Mouse (Mus musculus): Measurements from ENCODE around the gene Cnksr1. TPM values are rescaled to one million over a fixed set of nuclear protein-coding genes. Genes with fewer than 3 reads are reported as not detected.

Gene Cnksr1
- polyA plus RNA-seq, 1 experiment: 0.29 TPM

DNA sequence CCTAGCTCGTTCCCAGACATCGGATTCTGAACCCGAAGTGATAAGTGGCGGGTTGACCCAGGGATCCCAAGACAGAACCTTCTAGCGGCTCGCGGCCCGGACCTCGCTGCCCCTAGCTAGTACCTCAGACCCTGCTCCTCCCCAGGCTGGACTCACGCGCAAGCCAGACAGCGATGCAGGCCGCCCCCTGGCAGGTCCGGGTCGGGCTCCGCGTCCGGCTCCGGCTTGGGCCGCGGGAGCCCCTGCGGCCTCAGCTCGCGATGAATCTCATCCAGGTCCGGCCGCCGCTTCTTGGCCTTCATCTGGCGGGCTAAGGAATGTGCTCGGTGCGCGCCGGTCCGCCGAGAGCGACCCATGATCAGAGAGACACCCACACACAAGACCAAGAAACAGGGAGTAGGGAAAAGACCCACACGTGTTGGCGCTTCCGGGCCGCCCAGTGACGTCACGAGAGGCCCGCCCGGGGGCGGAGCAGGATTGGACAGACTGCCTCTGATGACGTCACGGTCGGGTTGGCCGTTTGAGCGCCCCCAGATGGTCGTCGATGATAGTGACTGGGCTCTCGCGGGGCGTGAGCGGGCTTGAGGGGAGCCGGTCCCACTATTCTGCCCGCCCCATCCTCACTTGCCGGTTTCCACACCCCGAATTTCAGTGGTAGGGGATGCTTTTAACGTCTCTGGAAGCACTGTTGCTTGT lies 7.1 kb upstream of the Cnksr1 start, which contains the start of gene Zfp593:
TSS of gene Zfp593 (minus strand) at position 445 of the 696 bp plus-strand sequence.
- Histone ChIP-seq H3ac (ENCODE audit: control insufficient read depth, insufficient read length) (peak within 1 kb of the TSS; percentile 34), H3K4me3 (peak within 1 kb of the TSS; percentile 44), H3K27me3 (ENCODE audit: control insufficient read depth, insufficient read depth, insufficient read length) (peaks cover 29% of the 10 kb centered on the region), H3K36me3 (ENCODE audit: control insufficient read depth, insufficient read depth) (no peaks in the 10 kb centered on the region), H3K4me2 (ENCODE audit: low read depth) (peak within 1 kb of the TSS; percentile 93), H3K79me2 (ENCODE audit: control insufficient read depth, insufficient read depth) (no peaks in the 10 kb centered on the region)
- no peak for TF ChIP-seq TCF12 (IDR thresholded peaks at IDR 0.05; ENCODE audit: insufficient read depth, poor library complexity, severe bottlenecking)
- TF ChIP-seq USF1 (IDR thresholded peaks at IDR 0.05; ENCODE audit: low read depth): peak; percentile 11
- no peak for TF ChIP-seq TCF3 (IDR thresholded peaks at IDR 0.05; ENCODE audit: insufficient read length, low read depth)
- peak; percentile 60 for TF ChIP-seq POLR2AphosphoS2 (IDR thresholded peaks at IDR 0.05; ENCODE audit: insufficient read length, low read depth)
- TF ChIP-seq MAX (IDR thresholded peaks at IDR 0.05; ENCODE audit: low read depth): peak; percentile 77
- TF ChIP-seq POLR2A (IDR thresholded peaks at IDR 0.05; ENCODE audit: insufficient read length, low read depth): peak; percentile 64
- no peak for TF ChIP-seq CEBPB (IDR thresholded peaks at IDR 0.05; ENCODE audit: insufficient read depth, poor library complexity, severe bottlenecking)
- TF ChIP-seq REST (IDR thresholded peaks at IDR 0.05; ENCODE audit: insufficient read depth, insufficient read length): no peak
- TF ChIP-seq MYOD1 (IDR thresholded peaks at IDR 0.05; ENCODE audit: control insufficient read depth in 1 of 3, insufficient read length in 2 of 3, low read depth in 2 of 3): no peak
- no peak for TF ChIP-seq E2F4 (IDR thresholded peaks at IDR 0.05; ENCODE audit: insufficient read depth)
- no peak for TF ChIP-seq MYOG (IDR thresholded peaks at IDR 0.05; ENCODE audit: control insufficient read depth in 1 of 3, insufficient read depth in 1 of 3, insufficient read length in 2 of 3, low read depth in 2 of 3)
- TF ChIP-seq SRF (IDR thresholded peaks at IDR 0.05; ENCODE audit: control insufficient read depth, insufficient read length, low read depth): no peak

DNA sequence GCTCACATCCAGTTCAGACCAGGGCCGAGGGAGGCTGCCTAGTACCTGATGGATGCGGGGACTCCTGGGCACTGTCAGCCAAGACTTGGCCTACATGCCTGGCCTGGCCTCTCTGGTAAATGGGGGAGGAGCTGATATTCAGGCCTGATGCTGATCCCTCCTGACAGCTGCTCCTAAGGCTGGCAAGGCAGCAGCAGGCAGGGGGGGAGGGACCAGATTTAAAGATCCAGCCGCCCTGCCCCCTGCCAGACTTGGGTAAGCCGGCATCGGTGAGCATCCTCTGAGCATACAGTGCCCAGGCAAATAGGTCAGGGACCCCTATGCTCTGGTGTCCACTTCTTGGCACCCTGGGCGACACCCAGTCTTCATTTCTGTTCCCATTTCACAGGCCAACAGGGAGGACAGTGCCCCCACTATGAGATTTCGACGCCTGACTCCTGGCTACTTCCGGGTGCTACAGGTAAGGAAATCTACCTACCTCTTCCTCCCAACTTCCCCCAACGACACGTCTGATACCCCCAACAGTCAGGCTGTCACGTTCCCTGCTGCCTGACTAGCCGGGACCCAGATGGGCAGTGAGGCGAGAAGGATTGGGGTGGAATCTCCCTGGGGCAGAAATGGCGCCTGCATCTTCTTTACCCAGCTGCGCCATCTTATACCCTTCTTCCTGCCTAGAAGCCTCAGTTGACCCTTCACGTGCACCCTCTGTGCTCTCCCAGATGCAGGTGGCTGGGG lies 5.5 kb upstream of the Cnksr1 start, which contains the start of gene E130218I03Rik:
TSS of gene E130218I03Rik (plus strand) at position 147 of the 735 bp plus-strand sequence.
- TF ChIP-seq SRF (IDR thresholded peaks at IDR 0.05; ENCODE audit: control insufficient read depth, insufficient read length, low read depth) (no peak), MYOD1 (IDR thresholded peaks at IDR 0.05; ENCODE audit: control insufficient read depth in 1 of 3, insufficient read length in 2 of 3, low read depth in 2 of 3) (peak in 2 of 3 experiments; percentile 59 to 77), MAX (IDR thresholded peaks at IDR 0.05; ENCODE audit: low read depth) (no peak)
- H3K79me2 ChIP-seq (ENCODE audit: control insufficient read depth, insufficient read depth): no peaks in the 10 kb centered on the region
- H3K4me3 ChIP-seq: peak within 1 kb of the TSS; percentile 44
- no peak within 1 kb of the TSS for H3ac ChIP-seq (ENCODE audit: control insufficient read depth, insufficient read length)
- H3K27me3 ChIP-seq (ENCODE audit: control insufficient read depth, insufficient read depth, insufficient read length): peaks cover 15% of the 10 kb centered on the region
- H3K36me3 ChIP-seq (ENCODE audit: control insufficient read depth, insufficient read depth): no peaks in the 10 kb centered on the region
- H3K4me2 ChIP-seq (ENCODE audit: low read depth): peak within 1 kb of the TSS; percentile 93

- H3K79me2 ChIP-seq (ENCODE audit: control insufficient read depth, insufficient read depth): no peaks in the 10 kb centered on the region
- H3K4me2 ChIP-seq (ENCODE audit: low read depth): peak overlapping the region; percentile 55
- no peak overlapping the region for H3ac ChIP-seq (ENCODE audit: control insufficient read depth, insufficient read length)
- TF ChIP-seq MYOD1 (IDR thresholded peaks at IDR 0.05; ENCODE audit: control insufficient read depth in 1 of 3, insufficient read length in 2 of 3, low read depth in 2 of 3): no peak
- no peak for TF ChIP-seq SRF (IDR thresholded peaks at IDR 0.05; ENCODE audit: control insufficient read depth, insufficient read length, low read depth)
- no peak for TF ChIP-seq TCF3 (IDR thresholded peaks at IDR 0.05; ENCODE audit: insufficient read length, low read depth)
- TF ChIP-seq TCF12 (IDR thresholded peaks at IDR 0.05; ENCODE audit: insufficient read depth, poor library complexity, severe bottlenecking): no peak
- TF ChIP-seq CEBPB (IDR thresholded peaks at IDR 0.05; ENCODE audit: insufficient read depth, poor library complexity, severe bottlenecking): no peak
- no peak overlapping the region for H3K4me3 ChIP-seq
- peaks cover 1% of the 10 kb centered on the region for H3K27me3 ChIP-seq (ENCODE audit: control insufficient read depth, insufficient read depth, insufficient read length)
- H3K36me3 ChIP-seq (ENCODE audit: control insufficient read depth, insufficient read depth): no peaks in the 10 kb centered on the region
Observed at GRCm38 (mm10) chr4:134238686-134239085, 487 bp upstream of the Cnksr1 start.

DNA sequence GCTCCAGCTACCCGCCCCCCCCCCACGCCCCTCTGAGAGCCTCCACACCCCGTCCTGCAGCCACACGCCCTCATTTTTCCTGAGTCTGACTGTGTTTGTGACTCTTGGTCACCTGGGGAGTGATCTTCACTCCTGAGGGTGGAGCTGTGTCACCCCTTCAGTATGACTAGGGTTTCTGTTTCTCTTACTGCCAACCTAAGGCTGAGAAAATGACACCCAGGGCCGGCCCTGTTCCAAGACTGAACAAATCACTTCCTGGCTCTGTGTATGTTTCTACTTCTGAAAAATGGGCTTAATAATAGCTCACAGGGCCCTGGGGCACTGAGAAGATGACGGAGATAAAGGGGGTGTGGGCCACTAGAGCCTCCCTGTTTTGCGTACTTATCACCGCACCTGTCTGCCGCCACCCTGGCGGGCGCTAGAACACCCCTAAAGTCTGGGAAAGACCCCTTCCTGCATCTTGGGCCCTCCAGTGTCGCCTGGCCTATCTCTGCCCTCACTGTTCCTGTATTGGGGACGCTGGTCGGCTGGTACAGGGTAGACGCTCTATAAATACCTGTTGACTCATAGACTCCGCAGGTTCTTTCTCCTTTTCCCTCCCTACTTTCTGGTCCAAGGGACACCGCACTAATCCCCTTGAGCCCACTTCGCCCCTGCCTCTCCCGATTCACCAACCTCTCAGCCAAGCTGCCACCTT lies 469 bp downstream of the Cnksr1 start:
- H3K27me3 ChIP-seq (ENCODE audit: control insufficient read depth, insufficient read depth, insufficient read length): peaks cover 11% of the 10 kb centered on the region
- H3K79me2 ChIP-seq (ENCODE audit: control insufficient read depth, insufficient read depth): no peaks in the 10 kb centered on the region
- no peak overlapping the region for H3K4me3 ChIP-seq
- no peaks in the 10 kb centered on the region for H3K36me3 ChIP-seq (ENCODE audit: control insufficient read depth, insufficient read depth)
- TF ChIP-seq REST (IDR thresholded peaks at IDR 0.05; ENCODE audit: insufficient read depth, insufficient read length): no peak
- no peak for TF ChIP-seq SRF (IDR thresholded peaks at IDR 0.05; ENCODE audit: control insufficient read depth, insufficient read length, low read depth)
- no peak for TF ChIP-seq POLR2AphosphoS2 (IDR thresholded peaks at IDR 0.05; ENCODE audit: insufficient read length, low read depth)
- TF ChIP-seq E2F4 (IDR thresholded peaks at IDR 0.05; ENCODE audit: insufficient read depth): no peak
- TF ChIP-seq MYOD1 (IDR thresholded peaks at IDR 0.05; ENCODE audit: control insufficient read depth in 1 of 3, insufficient read length in 2 of 3, low read depth in 2 of 3): no peak
- no peak for TF ChIP-seq CEBPB (IDR thresholded peaks at IDR 0.05; ENCODE audit: insufficient read depth, poor library complexity, severe bottlenecking)
- no peak for TF ChIP-seq TCF12 (IDR thresholded peaks at IDR 0.05; ENCODE audit: insufficient read depth, poor library complexity, severe bottlenecking)
- no peak for TF ChIP-seq TCF3 (IDR thresholded peaks at IDR 0.05; ENCODE audit: insufficient read length, low read depth)
- TF ChIP-seq POLR2A (IDR thresholded peaks at IDR 0.05; ENCODE audit: insufficient read length, low read depth): no peak
- TF ChIP-seq MYOG (IDR thresholded peaks at IDR 0.05; ENCODE audit: control insufficient read depth in 1 of 3, insufficient read depth in 1 of 3, insufficient read length in 2 of 3, low read depth in 2 of 3): no peak
- TF ChIP-seq USF1 (IDR thresholded peaks at IDR 0.05; ENCODE audit: low read depth): no peak
- no peak for TF ChIP-seq MAX (IDR thresholded peaks at IDR 0.05; ENCODE audit: low read depth)
- no peak overlapping the region for H3ac ChIP-seq (ENCODE audit: control insufficient read depth, insufficient read length)
- no peak overlapping the region for H3K4me2 ChIP-seq (ENCODE audit: low read depth)
